Mouse (Mus musculus): ENCODE data around the gene Klhl22. TPM values are rescaled to one million over a fixed set of nuclear protein-coding genes. Genes with fewer than 3 reads are reported as not detected.

Gene Klhl22
- polyA plus RNA-seq, 1 experiment: 107 TPM

- TF ChIP-seq MAX (IDR thresholded peaks at IDR 0.05; ENCODE audit: low read depth): peak; percentile 72
- peak; percentile 63 for TF ChIP-seq TCF3 (IDR thresholded peaks at IDR 0.05; ENCODE audit: insufficient read length, low read depth)
- no peak for TF ChIP-seq CEBPB (IDR thresholded peaks at IDR 0.05; ENCODE audit: insufficient read depth, poor library complexity, severe bottlenecking)
- no peak for TF ChIP-seq REST (IDR thresholded peaks at IDR 0.05; ENCODE audit: insufficient read depth, insufficient read length)
- no peak for TF ChIP-seq E2F4 (IDR thresholded peaks at IDR 0.05; ENCODE audit: insufficient read depth)
- no peak for TF ChIP-seq POLR2AphosphoS2 (IDR thresholded peaks at IDR 0.05; ENCODE audit: insufficient read length, low read depth)
- peak; percentile 35 for TF ChIP-seq POLR2A (IDR thresholded peaks at IDR 0.05; ENCODE audit: insufficient read length, low read depth)
- TF ChIP-seq MYOD1 (IDR thresholded peaks at IDR 0.05; ENCODE audit: control insufficient read depth in 1 of 3, insufficient read length in 2 of 3, low read depth in 2 of 3): peak in 2 of 3 experiments; percentile 83 to 86
- TF ChIP-seq TCF12 (IDR thresholded peaks at IDR 0.05; ENCODE audit: insufficient read depth, poor library complexity, severe bottlenecking): peak; percentile 55
- no peak for TF ChIP-seq USF1 (IDR thresholded peaks at IDR 0.05; ENCODE audit: low read depth)
- TF ChIP-seq SRF (IDR thresholded peaks at IDR 0.05; ENCODE audit: control insufficient read depth, insufficient read length, low read depth): peak; percentile 49
- peak; percentile 33 to 81 (median 68) for TF ChIP-seq MYOG (IDR thresholded peaks at IDR 0.05; ENCODE audit: control insufficient read depth in 1 of 3, insufficient read depth in 1 of 3, insufficient read length in 2 of 3, low read depth in 2 of 3)
- H3K4me3 ChIP-seq: no peak overlapping the region
- peaks cover 4% of the 10 kb centered on the region for H3K36me3 ChIP-seq (ENCODE audit: control insufficient read depth, insufficient read depth)
- no peaks in the 10 kb centered on the region for H3K79me2 ChIP-seq (ENCODE audit: control insufficient read depth, insufficient read depth)
- no peak overlapping the region for H3ac ChIP-seq (ENCODE audit: control insufficient read depth, insufficient read length)
- H3K27me3 ChIP-seq (ENCODE audit: control insufficient read depth, insufficient read depth, insufficient read length): no peaks in the 10 kb centered on the region
- H3K4me2 ChIP-seq (ENCODE audit: low read depth): peak overlapping the region; percentile 61
Observed at GRCm38 (mm10) chr16:17809125-17809524, 49.7 kb downstream of the Klhl22 start.

DNA sequence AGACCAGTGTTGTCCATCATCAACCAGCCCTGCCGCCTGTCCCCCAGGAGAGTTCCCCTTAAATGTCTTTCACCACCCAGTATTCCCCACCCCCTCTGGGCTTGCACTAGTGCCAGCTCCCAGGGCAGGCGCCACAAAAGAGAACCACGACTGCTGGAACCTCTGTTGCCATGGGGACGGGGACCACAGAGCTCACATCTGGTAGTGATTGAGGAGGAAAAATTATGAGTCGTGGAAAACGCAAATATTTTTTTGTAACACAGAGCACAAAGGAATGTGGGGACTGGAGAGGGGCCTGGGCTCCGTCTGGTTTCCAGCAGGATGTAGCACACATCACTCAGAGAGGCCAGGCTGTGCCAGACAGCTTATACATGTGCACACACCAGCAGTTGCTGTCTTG, 50.3 kb downstream of the Klhl22 start:
- Histone ChIP-seq H3K27me3 (ENCODE audit: control insufficient read depth, insufficient read depth, insufficient read length) (no peaks in the 10 kb centered on the region), H3K4me2 (ENCODE audit: low read depth) (peak overlapping the region; percentile 61), H3ac (ENCODE audit: control insufficient read depth, insufficient read length) (no peak overlapping the region), H3K4me3 (no peak overlapping the region), H3K79me2 (ENCODE audit: control insufficient read depth, insufficient read depth) (no peaks in the 10 kb centered on the region), H3K36me3 (ENCODE audit: control insufficient read depth, insufficient read depth) (peaks cover 4% of the 10 kb centered on the region)
- TF ChIP-seq SRF (IDR thresholded peaks at IDR 0.05; ENCODE audit: control insufficient read depth, insufficient read length, low read depth) (no peak), CEBPB (IDR thresholded peaks at IDR 0.05; ENCODE audit: insufficient read depth, poor library complexity, severe bottlenecking) (no peak), MYOG (IDR thresholded peaks at IDR 0.05; ENCODE audit: control insufficient read depth in 1 of 3, insufficient read depth in 1 of 3, insufficient read length in 2 of 3, low read depth in 2 of 3) (no peak), MYOD1 (IDR thresholded peaks at IDR 0.05; ENCODE audit: control insufficient read depth in 1 of 3, insufficient read length in 2 of 3, low read depth in 2 of 3) (no peak), TCF3 (IDR thresholded peaks at IDR 0.05; ENCODE audit: insufficient read length, low read depth) (no peak), TCF12 (IDR thresholded peaks at IDR 0.05; ENCODE audit: insufficient read depth, poor library complexity, severe bottlenecking) (no peak), USF1 (IDR thresholded peaks at IDR 0.05; ENCODE audit: low read depth) (no peak), MAX (IDR thresholded peaks at IDR 0.05; ENCODE audit: low read depth) (no peak), REST (IDR thresholded peaks at IDR 0.05; ENCODE audit: insufficient read depth, insufficient read length) (no peak), E2F4 (IDR thresholded peaks at IDR 0.05; ENCODE audit: insufficient read depth) (no peak), POLR2A (IDR thresholded peaks at IDR 0.05; ENCODE audit: insufficient read length, low read depth) (no peak), POLR2AphosphoS2 (IDR thresholded peaks at IDR 0.05; ENCODE audit: insufficient read length, low read depth) (no peak)

DNA sequence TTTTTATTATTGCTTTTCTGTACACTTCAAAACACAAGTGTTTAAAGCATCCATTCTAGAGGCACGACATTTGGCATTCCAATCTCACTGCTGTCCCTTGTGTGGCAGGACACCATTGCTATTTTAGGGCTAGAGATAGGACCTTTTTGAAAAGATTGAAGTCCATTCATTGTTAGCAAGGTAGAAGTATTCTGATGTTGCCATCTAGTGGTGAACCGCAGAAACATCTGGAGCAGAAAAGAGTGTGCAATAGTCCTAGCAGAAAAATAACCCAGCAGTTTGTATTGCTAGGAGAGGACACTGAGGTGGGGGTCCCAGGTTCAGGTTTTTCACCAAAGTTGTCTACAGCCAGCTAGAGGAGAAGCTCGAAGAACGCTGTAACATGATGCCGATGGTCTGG, 52.7 kb downstream of the Klhl22 start:
- no peaks in the 10 kb centered on the region for H3K36me3 ChIP-seq (ENCODE audit: control insufficient read depth, insufficient read depth)
- H3ac ChIP-seq (ENCODE audit: control insufficient read depth, insufficient read length): no peak overlapping the region
- no peak for TF ChIP-seq USF1 (IDR thresholded peaks at IDR 0.05; ENCODE audit: low read depth)
- TF ChIP-seq CEBPB (IDR thresholded peaks at IDR 0.05; ENCODE audit: insufficient read depth, poor library complexity, severe bottlenecking): no peak
- TF ChIP-seq MYOD1 (IDR thresholded peaks at IDR 0.05; ENCODE audit: control insufficient read depth in 1 of 3, insufficient read length in 2 of 3, low read depth in 2 of 3): no peak
- TF ChIP-seq MAX (IDR thresholded peaks at IDR 0.05; ENCODE audit: low read depth): no peak
- TF ChIP-seq POLR2A (IDR thresholded peaks at IDR 0.05; ENCODE audit: insufficient read length, low read depth): no peak
- TF ChIP-seq MYOG (IDR thresholded peaks at IDR 0.05; ENCODE audit: control insufficient read depth in 1 of 3, insufficient read depth in 1 of 3, insufficient read length in 2 of 3, low read depth in 2 of 3): no peak
- no peak for TF ChIP-seq TCF3 (IDR thresholded peaks at IDR 0.05; ENCODE audit: insufficient read length, low read depth)
- TF ChIP-seq E2F4 (IDR thresholded peaks at IDR 0.05; ENCODE audit: insufficient read depth): no peak
- TF ChIP-seq SRF (IDR thresholded peaks at IDR 0.05; ENCODE audit: control insufficient read depth, insufficient read length, low read depth): no peak
- TF ChIP-seq REST (IDR thresholded peaks at IDR 0.05; ENCODE audit: insufficient read depth, insufficient read length): no peak
- H3K4me2 ChIP-seq (ENCODE audit: low read depth): no peak overlapping the region
- H3K79me2 ChIP-seq (ENCODE audit: control insufficient read depth, insufficient read depth): no peaks in the 10 kb centered on the region
- no peaks in the 10 kb centered on the region for H3K27me3 ChIP-seq (ENCODE audit: control insufficient read depth, insufficient read depth, insufficient read length)
- H3K4me3 ChIP-seq: no peak overlapping the region

DNA sequence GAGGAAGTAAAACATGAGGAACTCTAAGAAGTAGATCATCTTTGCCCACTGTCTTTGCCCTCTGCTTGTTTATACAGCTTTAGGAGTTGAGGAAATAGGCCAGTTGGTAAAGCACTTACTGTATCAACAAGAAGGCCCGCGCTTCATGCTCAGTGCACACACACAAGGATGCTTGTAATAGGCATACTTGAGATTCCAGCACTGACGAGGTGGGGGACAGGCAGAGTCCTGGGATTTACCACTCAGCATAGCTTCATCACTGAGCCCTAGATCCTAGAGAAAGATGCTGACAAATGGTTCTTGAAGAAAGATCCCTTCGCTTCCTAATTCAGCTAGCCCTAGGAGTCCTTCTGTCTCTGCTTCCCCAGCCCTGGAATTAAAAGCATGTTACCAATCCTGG, 53.8 kb downstream of the Klhl22 start:
- no peak overlapping the region for H3K4me3 ChIP-seq
- no peaks in the 10 kb centered on the region for H3K27me3 ChIP-seq (ENCODE audit: control insufficient read depth, insufficient read depth, insufficient read length)
- H3ac ChIP-seq (ENCODE audit: control insufficient read depth, insufficient read length): no peak overlapping the region
- H3K36me3 ChIP-seq (ENCODE audit: control insufficient read depth, insufficient read depth): no peaks in the 10 kb centered on the region
- no peak overlapping the region for H3K4me2 ChIP-seq (ENCODE audit: low read depth)
- H3K79me2 ChIP-seq (ENCODE audit: control insufficient read depth, insufficient read depth): no peaks in the 10 kb centered on the region
- no peak for TF ChIP-seq MYOD1 (IDR thresholded peaks at IDR 0.05; ENCODE audit: control insufficient read depth in 1 of 3, insufficient read length in 2 of 3, low read depth in 2 of 3)
- TF ChIP-seq MAX (IDR thresholded peaks at IDR 0.05; ENCODE audit: low read depth): no peak
- TF ChIP-seq E2F4 (IDR thresholded peaks at IDR 0.05; ENCODE audit: insufficient read depth): no peak
- TF ChIP-seq REST (IDR thresholded peaks at IDR 0.05; ENCODE audit: insufficient read depth, insufficient read length): no peak
- TF ChIP-seq TCF12 (IDR thresholded peaks at IDR 0.05; ENCODE audit: insufficient read depth, poor library complexity, severe bottlenecking): no peak
- no peak for TF ChIP-seq POLR2A (IDR thresholded peaks at IDR 0.05; ENCODE audit: insufficient read length, low read depth)
- no peak for TF ChIP-seq POLR2AphosphoS2 (IDR thresholded peaks at IDR 0.05; ENCODE audit: insufficient read length, low read depth)
